Mouse (Mus musculus) neural tube, postnatal 0 days (tissue): ENCODE data around the gene Nhsl1. TPM values are rescaled to one million over a fixed set of nuclear protein-coding genes. Genes with fewer than 3 reads are reported as not detected.

Experiments used
- polyA plus RNA-seq: library from polyadenylated mRNA; unstranded; fragments of >200 nt; fragmentation: Nextera tagmentation; extraction: Ambion mirVana; gene quantifications from 2 replicates; pipeline ENCODE4 v1.2.1, GENCODE M21; 2015

Nhsl1 gene
- 9.4 and 10.4 TPM in 2 replicates for polyA plus RNA-seq

DNA sequence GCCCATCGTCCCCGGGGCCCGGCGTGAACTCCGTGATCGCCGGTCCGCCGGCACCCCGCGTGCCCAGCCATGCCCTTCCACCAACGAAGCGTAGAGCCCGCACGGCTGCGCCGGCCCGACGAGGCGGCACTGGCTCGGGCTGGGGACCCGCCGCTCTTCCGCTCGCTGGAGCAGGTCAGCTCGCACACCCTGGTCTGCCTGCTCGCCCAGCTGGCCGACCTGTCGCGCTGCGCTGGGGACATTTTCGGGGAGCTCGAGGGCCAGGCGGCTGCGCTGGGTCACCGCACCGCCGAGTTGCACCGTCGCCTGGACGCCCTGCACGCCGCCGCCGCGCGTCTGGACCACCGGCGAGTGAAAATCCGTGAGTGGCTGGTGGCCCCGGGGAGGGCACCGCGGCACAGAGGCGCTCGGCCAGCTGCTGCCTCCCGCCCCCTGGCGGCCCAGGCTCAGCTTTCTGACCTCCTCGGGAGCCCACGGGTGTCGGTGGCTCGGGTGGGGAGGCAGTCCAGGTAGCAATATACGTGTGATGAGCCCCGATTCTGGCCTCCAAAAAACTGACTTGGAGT lies at the start of gene Nhsl1:
Gene Nhsl1 (plus strand): TSS at position 70 of the 566 bp plus-strand sequence.

DNA sequence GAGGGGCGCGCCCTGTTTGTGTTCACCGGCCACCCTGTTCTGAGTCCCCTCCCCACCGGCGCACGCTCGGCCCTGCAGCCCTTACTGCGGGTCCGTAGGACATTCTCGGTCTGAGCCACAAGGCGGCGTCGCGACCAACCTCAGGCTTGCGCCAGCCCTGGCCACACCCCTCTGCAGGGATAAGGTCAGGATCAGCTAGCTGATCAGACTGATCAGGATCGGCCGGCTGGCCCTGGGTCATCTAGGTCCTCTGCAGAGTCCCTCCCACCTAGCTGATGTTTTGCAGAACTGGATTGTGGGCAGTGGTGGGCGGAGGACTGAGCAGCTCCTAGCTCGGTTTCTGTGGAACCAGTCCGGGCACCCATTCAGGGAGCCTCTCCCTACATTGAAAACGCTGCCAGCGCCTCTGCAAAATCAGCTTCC lies 227.0 kb downstream of the Nhsl1 start, which contains the start of gene Hebp2:
Gene Hebp2 (minus strand): TSS at position 264 of the 423 bp plus-strand sequence.

Other genes with a start within 250 kb of the Nhsl1 start
- 0.50 and 0.76 TPM in 2 replicates for gene Ect2l, start 108.1 kb upstream of the Nhsl1 start, polyA plus RNA-seq
- gene Ccdc28a, start 84.0 kb upstream of the Nhsl1 start, polyA plus RNA-seq, result 6.0 and 6.1 TPM in 2 replicates
- 20.2 and 22.7 TPM in 2 replicates for gene Hebp2, start 227.1 kb downstream of the Nhsl1 start, polyA plus RNA-seq